Mouse (Mus musculus): ENCODE data around the gene Vrk1. TPM values are rescaled to one million over a fixed set of nuclear protein-coding genes. Genes with fewer than 3 reads are reported as not detected.
A peak's percentile ranks its signal among the peaks of the same experiment; 100 is the strongest.

The Vrk1 gene
- total RNA-seq, 2 experiments from 2014 or later = 18.8 to 22.1 TPM

DNA sequence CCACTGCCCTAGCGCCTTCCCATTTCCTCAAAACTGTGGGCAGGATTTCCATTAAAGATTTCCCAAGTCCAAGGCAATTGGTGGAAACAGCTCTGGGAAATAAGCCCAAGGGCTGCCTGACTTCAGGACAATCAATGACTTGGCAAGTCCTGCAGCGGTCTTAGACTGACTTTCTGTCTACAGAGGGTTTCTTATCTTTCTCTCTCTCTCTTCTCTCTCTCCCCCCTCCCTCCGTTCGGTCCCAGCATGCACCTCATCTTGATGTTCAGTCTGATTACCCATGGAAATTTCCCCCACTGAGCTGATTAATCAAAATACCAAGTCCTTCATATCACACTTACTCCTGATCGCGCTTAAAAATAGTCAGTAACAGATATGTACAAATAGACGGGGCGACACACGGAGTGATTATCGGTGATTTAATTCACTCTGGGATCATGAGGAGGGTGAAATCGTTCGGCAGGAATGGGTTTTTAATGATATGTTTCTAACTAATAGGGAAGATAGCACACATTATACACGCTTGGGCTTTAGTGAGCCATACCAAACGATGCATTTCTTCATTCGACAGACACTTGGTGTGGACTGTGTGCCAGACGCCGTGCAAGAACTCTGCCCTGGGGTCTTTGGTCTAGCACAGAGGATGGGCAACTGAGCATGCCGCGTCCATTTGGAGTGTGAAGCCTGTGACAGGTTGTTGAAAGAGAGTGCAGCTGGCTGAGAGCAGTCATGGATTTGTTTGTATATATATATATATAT lies 12.8 kb upstream of the Vrk1 start:
- DNase-seq (ENCODE audit: low spot score in 2 of 2) = no peak

DNA sequence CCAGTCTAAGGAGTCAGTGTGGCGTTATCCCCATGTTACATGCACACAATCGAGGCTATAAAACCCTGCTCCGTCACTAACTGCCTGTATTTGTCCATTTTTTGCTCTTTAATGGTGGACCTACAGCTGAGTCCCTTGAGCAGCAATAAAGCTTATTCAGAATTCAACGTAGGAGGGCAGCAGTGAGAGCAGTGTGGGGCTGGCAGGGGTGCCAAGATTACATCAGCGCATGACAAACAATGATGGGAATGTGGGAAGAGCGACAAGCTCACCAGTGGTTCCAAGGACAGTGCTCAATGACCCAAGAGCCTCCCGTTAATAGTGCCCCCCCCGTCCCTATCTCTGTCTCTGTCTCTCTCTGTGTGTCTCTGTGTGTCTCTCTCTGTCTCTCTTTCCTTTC lies 8.3 kb upstream of the Vrk1 start:
- no peak for DNase-seq (ENCODE audit: low spot score in 2 of 2)

DNA sequence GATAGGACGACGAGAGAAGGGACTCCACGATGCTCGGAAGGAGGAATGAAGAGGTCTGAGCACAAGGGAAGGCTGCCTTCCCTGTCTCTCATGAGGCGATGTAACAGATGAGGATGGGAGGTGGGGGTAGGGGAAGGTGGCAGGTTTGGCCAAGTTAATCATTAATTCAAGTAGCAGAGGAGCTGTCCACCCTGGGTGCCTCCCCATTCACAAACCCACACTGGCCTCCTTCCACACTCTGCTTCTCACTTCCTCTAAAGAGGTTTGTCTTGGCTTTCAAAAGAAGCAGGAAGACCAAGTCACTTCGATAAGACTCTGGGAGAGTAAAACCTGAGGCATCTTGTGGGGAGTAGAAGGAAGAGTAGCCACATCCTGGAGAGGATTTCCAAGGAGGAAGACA lies 5.3 kb upstream of the Vrk1 start:
- DNase-seq (ENCODE audit: low spot score in 2 of 2) = no peak

DNA sequence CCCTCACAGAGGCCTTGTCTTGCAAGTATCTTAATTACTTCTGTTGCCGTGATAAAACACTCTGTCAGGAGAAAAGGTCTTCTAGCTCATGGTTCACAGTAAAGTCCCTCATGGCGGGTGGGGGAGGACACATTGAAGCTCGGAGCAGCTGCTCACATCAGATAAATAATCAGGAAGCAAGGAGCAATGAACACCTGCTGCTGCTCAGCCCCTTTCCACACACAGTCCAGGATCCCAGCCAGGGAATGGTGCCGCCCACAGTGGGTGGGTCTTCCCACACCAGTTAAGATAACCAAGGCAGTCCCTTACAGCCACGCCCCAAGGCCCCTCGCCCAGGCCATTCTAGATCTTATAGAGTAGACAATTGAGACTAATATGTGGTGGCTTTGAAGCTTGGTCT lies 3.8 kb upstream of the Vrk1 start:
- DNase-seq (ENCODE audit: low spot score in 2 of 2) = no peak

DNA sequence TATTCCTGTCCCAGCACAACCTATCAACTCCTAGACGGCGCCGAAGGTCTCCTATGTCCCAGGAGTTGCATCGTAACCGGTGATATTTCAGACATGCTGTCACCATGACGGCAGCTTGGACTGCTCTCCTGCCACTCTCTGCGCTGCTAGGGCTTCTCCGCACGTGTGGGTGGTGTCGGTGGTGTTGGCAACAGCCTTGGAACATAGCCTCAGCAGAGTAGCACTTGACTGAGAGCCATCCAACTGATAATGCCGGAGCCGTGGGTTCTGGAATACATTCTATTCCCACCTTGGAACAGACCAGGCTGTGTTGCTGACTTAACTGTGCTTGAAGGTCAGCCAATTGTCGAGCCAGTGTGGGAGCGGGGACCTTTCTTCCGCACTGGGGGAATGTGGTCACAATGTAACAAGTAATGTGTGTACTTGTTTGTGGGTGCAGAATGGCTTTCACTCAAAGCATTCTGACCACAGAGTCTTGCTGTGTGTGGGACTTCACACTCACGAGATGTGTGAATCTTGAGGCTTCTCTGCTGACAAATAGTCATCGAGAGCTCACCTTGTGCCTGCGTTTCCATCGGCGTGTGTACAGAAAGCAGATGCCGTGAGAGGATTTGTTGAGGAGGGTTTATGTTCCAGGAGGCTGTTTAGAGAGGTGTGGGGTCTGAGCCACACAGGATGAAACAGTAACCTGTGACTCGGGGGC lies 1.5 kb upstream of the Vrk1 start:
- DNase-seq (ENCODE audit: low spot score in 2 of 2) = peak; percentile 43 to 56

DNA sequence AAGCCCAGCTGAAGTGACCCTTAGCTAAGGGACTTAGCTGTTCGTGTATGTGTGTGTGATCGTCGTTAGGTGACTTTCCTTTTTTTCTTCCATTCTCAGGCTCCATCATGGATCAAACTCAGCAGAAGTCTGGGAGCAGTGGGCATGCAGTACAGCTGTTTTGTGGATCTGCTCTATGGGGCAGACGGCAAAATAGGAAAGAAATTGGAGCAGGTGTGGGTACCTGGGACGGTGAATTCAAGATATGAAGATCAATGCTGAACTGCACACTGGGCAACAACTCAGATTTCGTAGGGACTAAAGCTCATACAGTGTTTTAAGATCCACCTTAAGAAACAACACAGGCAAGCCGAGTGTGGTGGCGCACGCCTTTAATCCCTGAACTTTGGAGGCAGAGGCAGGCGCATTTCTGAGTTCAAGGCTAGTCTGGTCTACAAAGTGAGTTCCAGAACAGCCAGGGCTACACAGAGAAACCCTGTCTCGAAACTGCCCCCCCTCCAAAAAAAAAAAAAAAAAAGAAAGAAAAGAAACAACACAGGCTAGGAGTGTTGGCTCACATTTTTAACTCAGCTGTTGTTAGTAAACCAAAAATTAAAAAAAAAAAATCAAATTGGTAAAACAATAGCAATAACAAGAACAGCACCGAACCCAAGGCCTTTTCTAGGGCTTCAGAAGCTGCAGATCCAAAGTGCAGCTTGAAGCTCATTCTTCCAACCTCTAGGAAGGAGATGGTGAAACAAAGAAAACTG lies 732 bp upstream of the Vrk1 start:
- no peak for DNase-seq (ENCODE audit: low spot score in 2 of 2)

DNA sequence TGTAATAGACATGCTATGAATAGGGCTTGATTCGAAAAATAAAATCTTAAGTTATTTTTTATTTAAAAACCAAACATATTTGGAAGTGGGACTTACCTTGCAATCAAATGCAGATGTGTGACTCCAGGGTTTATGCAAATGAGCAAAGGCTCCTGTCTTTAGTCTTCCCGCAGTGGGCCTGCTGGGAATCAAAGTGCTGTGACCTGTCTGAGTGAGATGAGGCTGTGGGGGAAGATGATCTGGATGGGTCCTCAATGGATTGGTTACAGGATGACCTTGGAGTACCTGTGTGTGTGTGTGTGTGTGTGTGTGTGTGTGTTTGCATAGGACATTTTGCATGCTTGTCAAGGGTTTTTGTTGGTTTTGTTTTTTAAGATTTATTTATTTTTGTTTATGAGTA lies 2.1 kb downstream of the Vrk1 start:
- no peak for DNase-seq (ENCODE audit: low spot score in 2 of 2)

DNA sequence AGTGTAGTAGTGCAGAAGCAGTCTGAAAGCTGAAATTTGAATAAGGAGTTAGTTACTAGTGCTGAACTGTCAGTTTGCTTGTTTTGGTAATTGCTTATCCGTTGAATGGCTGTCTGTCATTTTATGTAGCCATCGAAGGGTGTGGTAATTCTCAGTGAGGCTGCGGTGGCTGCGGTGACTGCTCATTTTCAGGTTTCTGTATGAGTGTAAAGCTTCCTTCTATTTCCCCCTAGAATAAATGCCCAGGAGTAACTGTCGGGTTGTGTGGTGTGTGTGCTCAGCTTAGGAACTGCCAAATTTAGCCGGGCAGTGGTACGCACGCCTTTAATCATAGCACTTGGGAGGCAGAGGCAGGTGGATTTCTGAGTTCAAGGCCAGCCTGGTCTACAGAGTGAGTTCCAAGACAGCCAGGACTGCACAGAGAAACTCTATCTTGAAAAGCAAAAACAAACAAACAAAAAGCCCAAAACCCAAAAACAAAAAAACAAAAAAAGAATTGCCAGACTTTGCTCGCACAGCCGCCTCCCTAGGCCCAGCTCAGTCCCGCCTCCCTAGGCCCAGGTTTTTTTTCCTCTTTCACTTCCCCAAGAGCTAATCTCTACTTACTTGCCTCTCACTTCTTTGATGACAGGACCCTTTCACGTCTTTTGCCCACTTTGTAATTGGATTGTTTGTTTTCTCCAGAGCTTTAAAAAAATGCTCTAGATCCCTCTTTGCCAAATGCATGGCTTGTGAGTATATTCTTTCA lies 6.4 kb downstream of the Vrk1 start:
- peak in 1 of 2 experiments; percentile 1 for DNase-seq (ENCODE audit: low spot score in 2 of 2)

DNA sequence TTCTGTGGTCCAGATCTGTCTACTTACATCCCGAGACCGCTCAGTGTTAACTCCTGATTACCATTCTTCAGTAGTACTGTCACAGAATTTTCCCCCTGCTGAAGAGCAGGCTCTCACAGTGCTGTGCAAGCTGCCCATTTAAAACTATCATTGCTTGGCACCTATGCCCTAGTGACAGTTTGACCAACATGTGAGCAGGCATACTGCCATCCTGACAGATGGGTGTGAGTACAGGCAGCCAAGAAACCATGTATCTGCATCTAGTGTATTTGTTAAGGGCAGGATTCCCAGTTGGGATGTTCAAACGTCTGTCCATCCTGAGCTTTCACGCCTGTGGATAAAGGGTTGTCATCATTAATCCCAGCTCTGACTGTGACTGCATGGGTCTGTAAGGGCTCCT lies 10.0 kb downstream of the Vrk1 start:
- DNase-seq (ENCODE audit: low spot score in 2 of 2) = peak; percentile 80

DNA sequence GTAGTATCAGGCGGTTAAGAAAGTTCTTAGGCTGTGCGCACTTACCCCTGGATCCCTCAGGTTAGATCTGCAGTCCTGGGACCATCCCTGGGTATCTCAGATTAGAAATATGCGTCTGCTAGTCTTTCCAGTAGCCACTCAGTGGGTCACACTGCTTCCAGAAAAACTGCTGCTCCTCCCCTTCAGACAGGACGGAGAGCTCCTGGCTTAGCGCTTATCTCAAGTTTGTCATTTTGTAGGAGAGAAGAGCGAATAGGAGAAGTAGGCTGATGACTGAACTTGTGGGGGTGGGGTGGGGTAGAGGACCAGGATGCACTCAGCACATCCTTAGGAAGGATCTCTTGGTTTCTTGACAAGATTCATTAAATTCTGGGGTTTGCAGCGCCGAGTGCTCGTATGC lies 13.6 kb downstream of the Vrk1 start:
- DNase-seq (ENCODE audit: low spot score in 2 of 2) = no peak

DNA sequence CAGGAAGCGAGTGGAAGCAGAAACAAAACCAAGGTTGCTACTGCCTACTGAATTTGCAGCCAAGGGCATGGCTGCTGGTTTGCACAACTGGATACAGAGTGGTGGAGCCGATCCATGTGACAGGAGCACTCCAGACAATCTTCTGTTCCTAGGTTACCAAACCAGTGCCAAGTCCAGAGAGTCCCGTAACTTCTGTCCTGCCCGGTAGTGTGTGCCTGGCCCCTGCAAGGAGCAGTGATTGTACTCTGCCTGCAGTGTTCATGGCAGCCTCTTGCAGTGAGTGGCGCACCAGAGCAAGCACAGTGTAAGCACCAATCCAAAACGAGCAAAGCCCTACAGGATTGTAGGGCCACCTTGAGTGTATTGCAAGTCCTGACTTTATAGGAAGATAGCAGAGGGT lies 15.4 kb downstream of the Vrk1 start:
- no peak for DNase-seq (ENCODE audit: low spot score in 2 of 2)

DNA sequence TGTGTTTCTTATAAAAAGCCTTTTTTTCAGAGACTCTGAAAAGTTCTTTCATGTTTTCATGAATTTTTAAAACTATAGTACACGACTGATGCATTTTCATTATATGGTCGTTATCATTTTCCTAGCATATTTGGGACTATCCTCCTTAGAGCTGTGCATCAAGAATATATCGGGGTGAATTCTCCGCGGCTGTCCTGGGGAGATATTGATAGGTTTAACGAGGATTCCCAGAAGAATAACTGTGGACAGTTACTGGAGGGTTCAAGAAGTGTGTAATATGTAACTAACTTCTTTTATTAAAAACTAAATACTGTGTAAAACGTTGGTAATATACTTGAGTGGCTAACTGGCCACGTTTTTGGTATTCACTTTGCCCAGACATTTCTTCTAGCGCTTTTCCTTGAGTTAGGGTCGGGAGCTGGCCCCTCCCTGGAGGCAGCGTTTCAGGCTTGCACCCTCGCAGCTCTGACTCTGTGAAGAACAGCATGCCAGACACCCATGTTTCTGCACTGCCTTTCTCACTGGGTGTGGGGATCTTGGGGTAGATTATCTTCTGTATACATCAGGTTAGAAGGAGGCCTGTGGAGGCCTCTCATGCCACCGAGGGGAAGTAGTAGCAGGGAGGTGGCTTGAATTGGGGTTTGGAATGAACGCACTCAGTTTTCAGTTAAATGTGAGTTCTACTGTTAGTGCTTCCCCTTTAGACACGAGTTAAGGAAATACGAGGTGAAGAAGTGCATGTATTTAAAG lies 16.5 kb downstream of the Vrk1 start:
- DNase-seq (ENCODE audit: low spot score in 2 of 2) = no peak

DNA sequence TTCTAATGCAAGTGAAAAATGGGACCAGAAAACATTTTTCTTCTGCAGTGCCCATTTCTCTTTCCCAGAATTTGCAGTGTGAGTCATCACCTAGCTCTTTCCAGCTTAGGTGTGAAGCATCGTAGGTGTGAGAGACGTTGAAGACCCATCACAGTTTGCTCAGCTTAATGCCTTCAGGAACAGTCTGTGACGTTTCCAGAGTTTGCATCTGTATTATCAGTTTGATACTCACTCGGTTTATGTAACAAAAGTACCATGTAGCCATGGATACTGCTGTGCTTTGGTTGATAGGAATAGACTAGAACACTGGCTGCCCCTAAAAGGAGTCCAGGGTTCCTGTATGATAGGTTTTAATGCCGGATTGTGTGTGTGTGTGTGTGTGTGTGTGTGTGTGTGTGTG lies 17.3 kb downstream of the Vrk1 start:
- DNase-seq (ENCODE audit: low spot score in 2 of 2) = no peak

DNA sequence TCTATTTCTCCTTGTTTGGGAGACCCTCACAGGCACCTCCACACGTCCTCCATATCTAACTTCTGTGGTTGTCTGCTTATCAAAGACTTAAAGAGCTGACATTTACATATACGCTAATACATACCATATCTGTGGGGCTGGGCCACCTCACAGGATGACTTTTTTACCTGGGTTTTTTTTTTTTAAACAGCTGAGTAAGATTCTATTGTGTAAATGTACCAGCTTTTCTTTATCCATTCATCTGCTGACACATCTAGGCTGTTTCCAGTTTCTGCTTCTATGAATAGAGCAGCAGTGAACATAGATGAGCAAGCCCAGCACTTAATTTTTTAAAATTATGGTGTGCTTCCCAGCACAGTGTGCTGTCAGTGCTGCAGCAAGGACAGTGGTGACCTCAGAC lies 19.6 kb downstream of the Vrk1 start:
- DNase-seq (ENCODE audit: low spot score in 2 of 2) = no peak

DNA sequence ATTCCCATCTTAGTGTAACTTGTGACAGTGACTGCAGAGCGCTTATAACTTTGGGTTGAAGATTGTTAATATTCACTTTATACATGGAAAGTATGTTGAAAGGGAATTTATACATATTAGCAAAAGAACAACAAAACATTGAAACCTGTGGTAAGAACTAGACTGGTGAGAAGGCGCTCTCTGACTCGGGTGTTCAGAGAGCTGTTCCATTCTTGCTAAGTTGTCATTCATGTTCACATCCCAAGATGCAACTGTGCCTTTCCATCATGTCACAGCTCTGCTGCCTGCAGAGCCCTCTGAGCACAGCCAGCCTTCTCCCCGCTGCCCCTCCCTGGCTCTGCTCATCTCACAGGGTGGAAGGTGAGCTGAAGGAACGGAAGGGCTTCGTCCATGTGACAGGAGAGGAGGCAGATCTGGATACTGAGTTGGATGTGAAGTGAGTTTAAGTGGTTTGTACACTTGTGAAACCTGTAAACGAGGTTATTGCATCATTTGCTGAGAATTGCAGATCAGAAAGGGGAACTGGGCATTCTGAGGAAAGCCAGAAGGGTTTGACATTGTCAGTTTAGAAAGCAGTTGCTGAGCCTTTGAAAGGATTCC lies 20.2 kb downstream of the Vrk1 start:
- DNase-seq (ENCODE audit: low spot score in 2 of 2) = no peak

DNA sequence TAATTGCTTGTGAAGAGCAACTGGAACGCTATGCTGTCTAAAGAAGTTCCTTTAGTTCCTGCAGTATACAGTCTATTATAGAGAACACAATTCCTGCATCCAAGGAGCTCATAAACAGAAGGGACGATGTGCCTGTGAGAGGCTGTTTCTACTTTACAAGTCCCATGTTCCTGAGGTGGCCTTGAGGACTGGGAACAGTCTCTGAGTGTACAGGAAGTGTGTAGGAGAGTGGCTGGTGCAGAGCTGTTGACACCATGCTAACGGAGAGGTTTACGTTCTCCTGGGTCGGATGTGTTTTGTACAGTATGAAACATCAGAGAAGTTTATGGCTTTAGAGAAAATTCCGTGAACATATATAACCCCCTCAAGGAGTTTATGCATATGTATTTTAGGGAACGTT lies 20.8 kb downstream of the Vrk1 start:
- DNase-seq (ENCODE audit: low spot score in 2 of 2) = no peak

DNA sequence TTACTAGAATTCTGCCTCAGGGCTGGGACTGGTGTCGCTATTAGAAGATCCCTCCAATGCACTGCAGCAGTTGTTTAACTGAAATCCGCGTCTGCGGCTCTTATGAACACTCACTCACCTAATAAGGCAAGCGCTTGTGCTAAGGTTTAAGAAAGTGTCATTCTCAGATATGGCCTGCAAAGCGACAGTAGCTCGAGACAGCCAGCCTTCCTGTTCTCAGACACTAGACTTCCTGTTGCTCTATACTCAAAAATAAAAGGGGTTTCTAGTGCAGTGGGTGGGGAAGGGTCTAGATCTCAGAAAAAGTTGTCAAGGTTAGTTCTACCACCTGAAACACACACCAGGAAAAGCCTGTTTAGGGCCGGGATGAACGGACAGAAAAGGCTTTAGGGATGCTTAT lies 21.9 kb downstream of the Vrk1 start:
- no peak for DNase-seq (ENCODE audit: low spot score in 2 of 2)

DNA sequence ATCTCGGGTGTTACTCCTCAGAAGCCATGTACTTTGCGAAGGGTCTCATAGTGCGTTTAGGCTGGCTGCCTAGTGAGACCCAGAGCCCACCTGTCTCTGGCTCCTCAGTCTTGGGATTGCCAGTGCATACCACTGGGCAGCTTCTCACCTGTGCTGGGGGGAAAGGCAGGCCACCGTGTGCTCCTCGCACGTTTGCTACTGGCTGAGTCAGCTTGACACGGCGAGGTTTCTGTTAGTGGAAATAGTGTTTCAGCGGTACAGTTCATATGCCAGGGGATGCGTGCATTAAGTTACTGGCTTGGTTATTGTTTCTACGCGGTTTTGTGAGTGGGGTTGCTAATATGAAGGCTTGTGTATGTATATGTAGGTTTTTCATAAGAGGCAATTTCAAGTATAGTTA lies 22.3 kb downstream of the Vrk1 start:
- no peak for DNase-seq (ENCODE audit: low spot score in 2 of 2)

DNA sequence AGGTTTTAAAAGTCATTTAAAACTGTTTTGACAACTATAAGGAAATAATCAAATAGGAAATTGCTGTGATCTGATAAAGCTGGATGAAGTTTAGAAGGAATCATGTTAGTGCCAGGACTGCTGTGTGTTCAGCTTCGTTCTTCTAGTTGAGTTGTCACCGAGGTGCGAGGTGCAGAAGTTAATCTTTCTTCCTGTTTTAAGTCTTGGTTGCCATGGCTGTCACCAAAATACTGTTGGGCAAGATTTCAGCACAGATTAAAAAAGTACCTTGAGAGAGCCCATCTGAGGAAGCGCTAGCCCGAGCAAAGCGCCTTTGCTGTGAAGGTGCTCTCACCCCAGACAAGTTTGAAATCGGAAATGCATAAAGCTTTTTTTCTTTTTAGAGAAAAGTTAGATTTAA lies 24.2 kb downstream of the Vrk1 start:
- no peak for DNase-seq (ENCODE audit: low spot score in 2 of 2)

DNA sequence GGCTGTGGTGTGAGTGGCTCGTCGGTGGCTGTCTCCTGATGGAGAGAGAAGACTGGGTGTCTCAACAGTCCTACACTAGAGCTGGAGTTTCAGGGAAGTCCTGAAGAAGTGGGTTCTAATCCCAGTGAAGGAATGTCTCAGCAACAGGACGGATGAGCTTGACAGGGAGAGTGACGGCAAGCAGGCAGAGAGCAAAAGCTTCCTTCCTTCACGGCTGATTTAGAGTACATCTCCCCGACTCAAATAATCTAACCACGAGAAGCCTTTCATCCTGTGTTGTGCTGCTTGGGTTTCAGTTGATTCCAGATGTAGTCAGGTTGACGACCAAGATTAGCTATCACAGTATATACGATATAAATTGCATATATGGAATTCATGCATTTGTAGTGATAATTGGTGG lies 24.7 kb downstream of the Vrk1 start:
- no peak for DNase-seq (ENCODE audit: low spot score in 2 of 2)

DNA sequence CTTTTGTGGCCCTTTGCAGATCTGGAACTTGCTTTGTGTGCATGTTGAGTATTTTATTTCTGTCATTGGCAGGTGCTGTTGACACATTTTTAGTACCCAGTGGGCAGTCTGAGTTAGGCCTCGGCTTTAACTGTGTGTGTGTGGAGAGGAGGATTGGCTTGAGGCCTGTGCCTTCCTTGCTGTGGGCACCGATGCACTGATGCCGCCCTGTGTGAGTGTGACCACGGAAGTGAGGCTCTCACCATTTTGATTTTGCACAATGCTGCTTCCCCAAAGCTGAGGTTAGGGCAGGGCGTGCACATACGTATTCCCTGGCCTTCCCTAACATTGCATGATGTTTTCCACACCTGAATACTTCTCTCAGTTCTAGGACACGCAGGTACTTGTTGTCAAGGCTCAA lies 30.2 kb downstream of the Vrk1 start:
- DNase-seq (ENCODE audit: low spot score in 2 of 2) = no peak
